Mouse (Mus musculus) limb, embryonic 11.5 days (tissue): ENCODE data around the gene Sesn1. TPM values are rescaled to one million over a fixed set of nuclear protein-coding genes. Genes with fewer than 3 reads are reported as not detected.

Experiments
- ATAC-seq: fragments of 200-750 bp; cut with Nextera tagmentation; 2 replicates; pipeline ENCODE4 v1.8.0; 2017; ENCODE audit warnings: low read depth; ENCODE audit not compliant: insufficient number of reproducible peaks, low FRiP score, low TSS enrichment
- DNase-seq: peaks from one replicate; pipeline ENCODE4 v3.0.0-alpha.2; 2015; ENCODE audit warnings: low spot score
- H3K27ac ChIP-seq: fragments of 300-500 bp; sonication (generic); replicated peaks from 2 replicates; pipeline ENCODE4 v1.5.1; 2014; ENCODE audit warnings: low read depth, mild to moderate bottlenecking, low read length
- H3K27me3 ChIP-seq: fragments of 300-500 bp; sonication (generic); 2 replicates; pipeline ENCODE4 v1.6.1; 2014; ENCODE audit warnings: mild to moderate bottlenecking, low read length, mixed read lengths; ENCODE audit not compliant: control insufficient read depth, insufficient read depth
- H3K36me3 ChIP-seq: fragments of 300-500 bp; sonication (generic); 2 replicates; pipeline ENCODE4 v1.6.1; 2014; ENCODE audit warnings: mild to moderate bottlenecking, low read length, moderate library complexity, mixed read lengths; ENCODE audit not compliant: control insufficient read depth, insufficient read depth
- H3K4me1 ChIP-seq: fragments of 300-500 bp; sonication (generic); 2 replicates; pipeline ENCODE4 v1.6.1; 2014; ENCODE audit warnings: low read length, mixed read lengths; ENCODE audit not compliant: control insufficient read depth, insufficient read depth
- H3K4me2 ChIP-seq: fragments of 300-500 bp; sonication (generic); 2 replicates; pipeline ENCODE4 v1.6.1; 2014; ENCODE audit warnings: low read depth, mild to moderate bottlenecking, moderate library complexity; ENCODE audit not compliant: severe bottlenecking
- H3K4me3 ChIP-seq: fragments of 300-500 bp; sonication (generic); 2 replicates; pipeline ENCODE4 v1.5.1; 2014; ENCODE audit warnings: low read depth, low read length
- H3K9ac ChIP-seq: fragments of 300-500 bp; sonication (generic); 2 replicates; pipeline ENCODE4 v1.6.1; 2014; ENCODE audit warnings: mild to moderate bottlenecking, low read length
- H3K9me3 ChIP-seq: fragments of 300-500 bp; sonication (generic); 2 replicates; pipeline ENCODE4 v1.6.1; 2016; ENCODE audit warnings: low read length; ENCODE audit not compliant: control insufficient read depth
- WGBS: fragments of 180-500 bp; shearing (Covaris S2); extraction: QIAGEN DNeasy Blood & Tissue Kit; methylation state at CpG from one replicate; pipeline ENCODE4 v1.1.7; 2014; 5-methylcytosine and 5-hydroxymethylcytosine counted together
- polyA plus RNA-seq: library from polyadenylated mRNA; unstranded; fragments of >200 nt; fragmentation: Nextera tagmentation; extraction: Ambion mirVana; gene quantifications from 2 replicates; pipeline ENCODE4 v1.2.1, GENCODE M21; 2014

The Sesn1 gene
- polyA plus RNA-seq, 1 experiment from 2014 or later = 35.9 TPM

DNA sequence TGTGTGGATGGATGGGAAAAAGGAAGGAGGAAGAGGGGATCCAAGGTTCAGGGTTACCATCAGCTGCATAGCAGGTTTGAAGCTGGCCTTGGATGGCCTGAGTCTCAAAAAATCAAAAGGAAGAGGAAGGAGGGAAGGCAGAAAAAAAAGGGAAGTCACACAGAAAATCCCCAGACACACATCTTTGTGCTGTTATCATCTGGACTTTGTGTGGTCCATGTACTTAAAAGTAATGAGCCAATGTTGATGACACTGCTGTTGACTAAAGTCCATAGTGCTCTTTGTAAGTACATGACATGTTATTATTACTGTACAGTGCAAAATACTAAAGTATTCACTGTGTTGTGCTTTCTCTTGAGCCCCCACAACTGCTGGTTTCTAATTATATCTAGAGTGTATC, 86.7 kb downstream of the Sesn1 start:
- Histone ChIP-seq H3K9me3 (no peaks in the 10 kb centered on the region), H3K4me1 (peaks cover 14% of the 10 kb centered on the region), H3K27ac (no peak overlapping the region), H3K9ac (no peak overlapping the region), H3K36me3 (no peaks in the 10 kb centered on the region; the same call in 1 of the 2 replicates), H3K4me2 (no peak overlapping the region), H3K27me3 (no peaks in the 10 kb centered on the region), H3K4me3 (no peak overlapping the region)
- ATAC-seq (no peak), DNase-seq (no peak)

DNA sequence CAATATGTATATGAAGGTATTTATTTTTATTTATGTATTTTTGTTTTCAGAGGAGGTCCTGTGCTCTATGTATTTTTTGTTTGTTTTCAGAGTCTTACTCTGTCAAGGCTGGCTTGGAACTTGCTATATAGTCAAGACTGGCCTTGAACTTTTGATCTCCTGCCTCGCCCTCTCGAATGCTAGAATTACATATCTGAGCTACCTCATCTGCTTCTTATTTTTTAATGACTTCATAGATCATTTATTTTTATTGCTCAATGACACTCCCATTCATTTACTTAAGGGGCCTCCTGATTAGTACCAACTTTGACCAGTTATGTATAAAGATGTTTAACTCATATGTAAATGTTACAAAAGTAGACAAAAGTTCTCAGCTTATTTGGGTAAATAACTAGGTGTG, 87.1 kb downstream of the Sesn1 start:
- ATAC-seq = no peak
- DNase-seq = no peak
- H3K4me2 ChIP-seq = no peak overlapping the region
- no peak overlapping the region for H3K4me3 ChIP-seq
- no peaks in the 10 kb centered on the region for H3K9me3 ChIP-seq
- H3K4me1 ChIP-seq = peaks cover 14% of the 10 kb centered on the region
- WGBS = 79% methylated on average over 2 of the region's 2 CpGs
- no peak overlapping the region for H3K27ac ChIP-seq
- H3K9ac ChIP-seq = no peak overlapping the region
- no peaks in the 10 kb centered on the region for H3K27me3 ChIP-seq
- no peaks in the 10 kb centered on the region; the same call in 1 of the 2 replicates for H3K36me3 ChIP-seq

DNA sequence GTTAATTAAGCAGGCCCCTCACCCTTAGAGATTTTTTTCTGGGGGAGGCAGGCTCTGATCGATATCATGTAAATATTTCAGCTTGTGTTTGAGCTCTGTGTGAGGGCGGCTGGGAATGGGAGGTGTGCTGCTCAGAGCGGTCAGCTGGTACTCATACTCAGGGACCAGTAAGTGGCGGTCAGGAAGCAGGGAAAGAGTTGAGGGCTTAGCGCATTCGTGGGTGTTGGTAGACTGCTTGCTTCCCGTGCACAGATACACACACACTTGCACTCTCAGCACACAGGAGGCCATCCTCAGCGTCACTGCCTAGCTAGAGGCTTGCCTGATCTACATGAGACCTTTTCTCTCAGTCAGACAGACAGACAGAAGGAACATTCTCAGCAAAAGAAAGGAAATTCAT, 91.7 kb downstream of the Sesn1 start:
- DNase-seq (no peak), ATAC-seq (no peak)
- Histone ChIP-seq H3K4me3 (no peak overlapping the region), H3K4me1 (no peaks in the 10 kb centered on the region), H3K9me3 (no peaks in the 10 kb centered on the region), H3K4me2 (no peak overlapping the region), H3K27me3 (no peaks in the 10 kb centered on the region), H3K27ac (no peak overlapping the region), H3K36me3 (peaks cover 4% of the 10 kb centered on the region), H3K9ac (no peak overlapping the region)
- WGBS = 93% methylated on average over 8 of the region's 8 CpGs

DNA sequence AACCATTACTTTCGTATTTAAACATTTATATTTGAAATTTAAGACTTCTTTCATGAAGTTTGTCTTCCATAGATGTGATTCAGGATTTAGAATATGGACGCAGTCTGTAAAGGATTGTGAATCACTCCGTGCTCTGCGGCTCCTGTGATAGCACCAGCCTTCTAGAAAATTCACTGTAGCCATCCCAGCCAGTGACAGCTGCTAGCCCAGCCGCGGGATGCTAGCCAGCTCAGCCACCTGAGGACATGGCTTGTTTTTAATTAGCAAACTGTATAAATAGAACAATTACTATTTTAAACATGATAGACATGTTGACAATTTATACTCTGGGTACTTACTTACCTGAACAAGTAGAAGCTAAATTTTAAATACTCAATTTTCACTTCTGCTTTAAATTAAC, 92.1 kb downstream of the Sesn1 start:
- no peak for ATAC-seq
- Histone ChIP-seq H3K36me3 (peaks cover 5% of the 10 kb centered on the region), H3K4me3 (no peak overlapping the region), H3K9ac (no peak overlapping the region), H3K27me3 (no peaks in the 10 kb centered on the region), H3K27ac (no peak overlapping the region), H3K4me1 (no peaks in the 10 kb centered on the region), H3K4me2 (no peak overlapping the region), H3K9me3 (no peaks in the 10 kb centered on the region)
- no peak for DNase-seq
- WGBS = 98% methylated on average over 6 of the region's 6 CpGs

DNA sequence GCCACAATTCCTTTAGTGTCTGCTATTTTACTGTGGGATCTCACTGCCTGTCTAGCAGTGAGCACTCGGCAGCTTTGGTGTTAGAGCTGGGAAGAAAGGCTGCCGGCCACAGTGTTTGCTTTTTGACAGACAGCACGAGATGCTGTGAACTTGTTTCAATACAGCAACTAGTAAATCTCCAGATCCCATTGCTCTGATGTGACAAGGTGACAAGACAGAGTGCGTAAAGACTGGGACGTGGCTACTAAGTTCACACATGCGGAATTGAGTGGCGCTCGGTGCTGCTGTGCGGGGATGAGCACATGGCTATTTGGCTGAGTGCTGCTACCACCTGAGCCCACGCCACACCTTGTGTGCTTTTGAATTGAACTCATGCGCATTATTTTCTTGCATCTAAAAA, 97.7 kb downstream of the Sesn1 start:
- Histone ChIP-seq H3K9me3 (no peaks in the 10 kb centered on the region), H3K4me1 (no peaks in the 10 kb centered on the region), H3K4me2 (no peak overlapping the region), H3K27ac (no peak overlapping the region), H3K36me3 (peaks cover 6% of the 10 kb centered on the region), H3K4me3 (no peak overlapping the region), H3K27me3 (no peaks in the 10 kb centered on the region), H3K9ac (no peak overlapping the region)
- 82% methylated on average over 11 of the region's 11 CpGs for WGBS
- DNase-seq (no peak), ATAC-seq (no peak)

GRCm38 (mm10) chr10:41907950-41908349, 98.2 kb downstream of the Sesn1 start:
- Histone ChIP-seq H3K36me3 (peaks cover 6% of the 10 kb centered on the region), H3K27me3 (no peaks in the 10 kb centered on the region), H3K9ac (no peak overlapping the region), H3K4me3 (no peak overlapping the region), H3K4me2 (no peak overlapping the region), H3K9me3 (no peaks in the 10 kb centered on the region), H3K4me1 (no peaks in the 10 kb centered on the region), H3K27ac (no peak overlapping the region)
- DNase-seq (no peak), ATAC-seq (no peak)
- WGBS = 93% methylated on average over 4 of the region's 4 CpGs

GRCm38 (mm10) chr10:41908899-41909298, 99.2 kb downstream of the Sesn1 start:
- Histone ChIP-seq H3K4me1 (no peaks in the 10 kb centered on the region), H3K36me3 (peaks cover 6% of the 10 kb centered on the region), H3K9ac (no peak overlapping the region), H3K27me3 (no peaks in the 10 kb centered on the region), H3K4me3 (no peak overlapping the region), H3K4me2 (no peak overlapping the region), H3K27ac (no peak overlapping the region), H3K9me3 (no peaks in the 10 kb centered on the region)
- DNase-seq (no peak), ATAC-seq (no peak)
- WGBS = 86% methylated on average over 6 of the region's 6 CpGs

DNA sequence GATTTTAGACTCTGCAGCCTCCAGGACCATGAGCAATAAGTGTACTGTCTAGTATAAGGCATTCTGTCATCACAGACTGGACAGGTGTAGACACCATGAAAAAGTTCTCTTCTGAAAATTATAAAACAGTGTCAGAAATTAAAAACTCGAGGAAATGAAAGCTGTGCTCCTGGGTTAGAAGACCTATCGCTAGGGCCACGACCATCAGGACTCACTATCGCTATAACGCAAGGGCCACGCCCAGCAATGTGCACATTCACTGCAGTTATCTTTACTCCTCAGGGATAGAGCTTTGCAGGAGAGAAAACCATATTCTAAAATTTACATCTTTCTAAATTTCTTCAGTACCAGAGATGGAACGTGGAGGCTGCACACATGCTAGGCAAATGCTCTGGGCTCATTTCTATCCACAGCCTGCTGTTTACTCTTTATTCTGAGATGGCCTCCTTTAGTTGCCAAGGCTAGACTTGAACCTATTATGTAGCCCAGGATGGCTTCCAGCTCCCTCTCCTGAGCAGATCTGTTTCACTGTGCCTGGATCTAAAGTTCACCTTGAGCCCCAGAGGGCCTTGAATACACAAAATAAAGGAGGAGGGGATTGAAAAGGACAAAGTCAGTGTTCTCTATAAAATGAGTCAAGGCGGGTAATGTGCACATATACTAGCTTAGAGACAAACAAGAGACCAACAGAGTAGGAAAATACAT, 102.7 kb downstream of the Sesn1 start:
- DNase-seq (no peak), ATAC-seq (no peak)
- 92% methylated on average over 8 of the region's 8 CpGs for WGBS
- Histone ChIP-seq H3K36me3 (no peaks in the 10 kb centered on the region), H3K9me3 (no peaks in the 10 kb centered on the region), H3K27me3 (no peaks in the 10 kb centered on the region), H3K4me2 (no peak overlapping the region), H3K9ac (no peak overlapping the region), H3K27ac (no peak overlapping the region), H3K4me1 (no peaks in the 10 kb centered on the region), H3K4me3 (no peak overlapping the region)

DNA sequence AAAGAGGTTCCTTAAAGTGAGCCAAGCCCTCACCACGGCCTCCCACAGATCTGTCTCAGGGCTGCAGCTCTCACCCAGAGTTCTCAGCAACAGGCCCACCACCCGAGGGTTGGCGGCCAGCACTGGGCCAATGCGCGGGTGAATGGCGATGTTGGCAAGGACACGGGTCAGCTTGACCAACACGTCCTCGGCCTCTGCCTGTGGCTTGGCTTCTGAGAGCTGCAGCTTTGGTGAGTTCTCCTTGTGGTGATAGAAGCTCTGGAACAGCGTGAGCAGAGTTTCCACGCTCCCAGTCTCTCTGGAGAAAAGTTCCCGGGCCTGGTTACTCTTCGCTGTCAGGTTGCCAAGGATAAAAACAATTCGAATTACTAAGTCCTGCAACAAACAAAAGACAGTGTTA, 117.0 kb downstream of the Sesn1 start:
- no peak for ATAC-seq
- 93% methylated on average over 14 of the region's 14 CpGs for WGBS

More for the DNA sequence above, 117.0 kb downstream of the Sesn1 start:
- Histone ChIP-seq H3K4me3 (no peak overlapping the region), H3K9me3 (no peaks in the 10 kb centered on the region), H3K27ac (no peak overlapping the region), H3K4me1 (no peaks in the 10 kb centered on the region), H3K27me3 (no peaks in the 10 kb centered on the region), H3K9ac (no peak overlapping the region), H3K36me3 (no peaks in the 10 kb centered on the region; the same call in 1 of the 2 replicates), H3K4me2 (no peak overlapping the region)
- DNase-seq = no peak
